Mouse (Mus musculus) midbrain, embryonic 15.5 days (tissue): Measurements from ENCODE around the gene Ush2a. TPM values are rescaled to one million over a fixed set of nuclear protein-coding genes. Genes with fewer than 3 reads are reported as not detected.

Source experiments
- ATAC-seq: fragments of 200-750 bp; cut with Nextera tagmentation; replicated peaks from 2 replicates; pipeline ENCODE4 v1.8.0; 2017; ENCODE audit warnings: moderate TSS enrichment
- H3K27ac ChIP-seq: fragments of 300-500 bp; sonication (generic); 2 replicates; pipeline ENCODE4 v1.5.1; 2015; ENCODE audit warnings: mild to moderate bottlenecking, inconsistent platforms
- H3K27me3 ChIP-seq: fragments of 300-500 bp; sonication (generic); replicated peaks from 2 replicates; pipeline ENCODE4 v1.6.1; 2015; ENCODE audit warnings: inconsistent platforms
- H3K36me3 ChIP-seq: fragments of 300-500 bp; sonication (generic); replicated peaks from 2 replicates; pipeline ENCODE4 v1.6.1; 2015; ENCODE audit warnings: inconsistent platforms
- H3K4me1 ChIP-seq: fragments of 300-500 bp; sonication (generic); 2 replicates; pipeline ENCODE4 v1.6.1; 2015; ENCODE audit warnings: inconsistent platforms
- H3K4me2 ChIP-seq: fragments of 300-500 bp; sonication (generic); 2 replicates; pipeline ENCODE4 v1.6.1; 2015; ENCODE audit warnings: inconsistent platforms, mild to moderate bottlenecking, moderate library complexity
- H3K4me3 ChIP-seq: fragments of 300-500 bp; sonication (generic); 2 replicates; pipeline ENCODE4 v1.5.1; 2015; ENCODE audit warnings: mild to moderate bottlenecking, inconsistent platforms
- H3K9ac ChIP-seq: fragments of 300-500 bp; sonication (generic); 2 replicates; pipeline ENCODE4 v1.6.1; 2015; ENCODE audit warnings: mild to moderate bottlenecking, inconsistent platforms
- H3K9me3 ChIP-seq: fragments of 300-500 bp; sonication (generic); 2 replicates; pipeline ENCODE4 v1.6.1; 2016; ENCODE audit warnings: inconsistent platforms
- WGBS: fragments of 180-500 bp; shearing (Covaris S2); methylation state at CpG from one replicate; pipeline ENCODE4 v1.1.7; 2015; ENCODE audit warnings: mixed read lengths; 5-methylcytosine and 5-hydroxymethylcytosine counted together
- polyA plus RNA-seq: library from polyadenylated mRNA; unstranded; fragments of >200 nt; fragmentation: Nextera tagmentation; extraction: Ambion mirVana; gene quantifications from 2 replicates; pipeline ENCODE4 v1.2.1, GENCODE M21; 2015

The Ush2a gene
- polyA plus RNA-seq, 1 experiment from 2014 or later = 0.37 TPM

- Histone ChIP-seq H3K27me3 (no peaks in the 10 kb centered on the region), H3K27ac (no peak overlapping the region), H3K9ac (no peak overlapping the region), H3K36me3 (no peaks in the 10 kb centered on the region), H3K9me3 (no peaks in the 10 kb centered on the region), H3K4me1 (no peaks in the 10 kb centered on the region), H3K4me3 (no peak overlapping the region), H3K4me2 (no peak overlapping the region)
- 69% methylated on average over 3 of the region's 3 CpGs for WGBS
- no peak for ATAC-seq
These were observed 501.9 kb downstream of the Ush2a start for GRCm38 (mm10) chr1:188763761-188764160.

GRCm38 (mm10) chr1:188770828-188771227 lies 509.0 kb downstream of the Ush2a start:
- no peak for ATAC-seq
- H3K9ac ChIP-seq = no peak overlapping the region
- H3K36me3 ChIP-seq = no peaks in the 10 kb centered on the region
- H3K27ac ChIP-seq = no peak overlapping the region
- no peaks in the 10 kb centered on the region for H3K4me1 ChIP-seq
- no peaks in the 10 kb centered on the region for H3K9me3 ChIP-seq
- WGBS = 92% methylated on average over 1 of the region's 1 CpGs
- no peak overlapping the region for H3K4me3 ChIP-seq
- no peaks in the 10 kb centered on the region for H3K27me3 ChIP-seq
- H3K4me2 ChIP-seq = no peak overlapping the region

- ATAC-seq = no peak
- Histone ChIP-seq H3K9ac (no peak overlapping the region), H3K4me1 (no peaks in the 10 kb centered on the region), H3K27me3 (no peaks in the 10 kb centered on the region), H3K4me2 (no peak overlapping the region), H3K9me3 (no peaks in the 10 kb centered on the region), H3K36me3 (no peaks in the 10 kb centered on the region), H3K27ac (no peak overlapping the region), H3K4me3 (no peak overlapping the region)
- 91% methylated on average over 7 of the region's 7 CpGs for WGBS
These were observed 510.9 kb downstream of the Ush2a start for GRCm38 (mm10) chr1:188772516-188773229.

GRCm38 (mm10) chr1:188773631-188774030 lies 511.8 kb downstream of the Ush2a start:
- Histone ChIP-seq H3K9ac (no peak overlapping the region), H3K4me1 (no peaks in the 10 kb centered on the region), H3K4me2 (no peak overlapping the region), H3K9me3 (no peaks in the 10 kb centered on the region), H3K27ac (no peak overlapping the region), H3K27me3 (no peaks in the 10 kb centered on the region), H3K4me3 (no peak overlapping the region), H3K36me3 (no peaks in the 10 kb centered on the region)
- WGBS = 78% methylated on average over 7 of the region's 7 CpGs
- no peak for ATAC-seq

- Histone ChIP-seq H3K4me2 (no peak overlapping the region), H3K9ac (no peak overlapping the region), H3K27ac (no peak overlapping the region), H3K36me3 (no peaks in the 10 kb centered on the region), H3K27me3 (no peaks in the 10 kb centered on the region), H3K9me3 (no peaks in the 10 kb centered on the region), H3K4me3 (no peak overlapping the region), H3K4me1 (no peaks in the 10 kb centered on the region)
- WGBS = 84% methylated on average over 8 of the region's 8 CpGs
- no peak for ATAC-seq
These were observed 515.8 kb downstream of the Ush2a start for GRCm38 (mm10) chr1:188777556-188778161.

GRCm38 (mm10) chr1:188785056-188785455 lies 523.2 kb downstream of the Ush2a start:
- no peak overlapping the region for H3K27ac ChIP-seq
- H3K9me3 ChIP-seq = no peaks in the 10 kb centered on the region
- no peak overlapping the region for H3K4me2 ChIP-seq
- H3K4me3 ChIP-seq = no peak overlapping the region
- WGBS = 79% methylated on average over 10 of the region's 10 CpGs
- H3K4me1 ChIP-seq = no peaks in the 10 kb centered on the region
- ATAC-seq = no peak
- no peaks in the 10 kb centered on the region for H3K36me3 ChIP-seq
- H3K27me3 ChIP-seq = no peaks in the 10 kb centered on the region
- no peak overlapping the region for H3K9ac ChIP-seq

GRCm38 (mm10) chr1:188805069-188805468 lies 543.2 kb downstream of the Ush2a start:
- Histone ChIP-seq H3K27me3 (no peaks in the 10 kb centered on the region), H3K36me3 (no peaks in the 10 kb centered on the region), H3K9ac (no peak overlapping the region), H3K4me3 (no peak overlapping the region), H3K4me1 (no peaks in the 10 kb centered on the region), H3K27ac (no peak overlapping the region), H3K9me3 (no peaks in the 10 kb centered on the region), H3K4me2 (no peak overlapping the region)
- no peak for ATAC-seq
- 34% methylated on average over 2 of the region's 2 CpGs for WGBS

GRCm38 (mm10) chr1:188805852-188806251 lies 544.0 kb downstream of the Ush2a start:
- Histone ChIP-seq H3K36me3 (no peaks in the 10 kb centered on the region), H3K27ac (no peak overlapping the region), H3K9me3 (no peaks in the 10 kb centered on the region), H3K4me3 (no peak overlapping the region), H3K27me3 (no peaks in the 10 kb centered on the region), H3K9ac (no peak overlapping the region), H3K4me2 (no peak overlapping the region), H3K4me1 (no peaks in the 10 kb centered on the region)
- ATAC-seq = no peak
- 41% methylated on average over 4 of the region's 4 CpGs for WGBS

GRCm38 (mm10) chr1:188810631-188811030 lies 548.8 kb downstream of the Ush2a start:
- Histone ChIP-seq H3K27ac (no peak overlapping the region), H3K36me3 (no peaks in the 10 kb centered on the region), H3K4me2 (no peak overlapping the region), H3K9me3 (no peaks in the 10 kb centered on the region), H3K9ac (no peak overlapping the region), H3K27me3 (no peaks in the 10 kb centered on the region), H3K4me3 (no peak overlapping the region), H3K4me1 (no peaks in the 10 kb centered on the region)
- no peak for ATAC-seq
- WGBS = 86% methylated on average over 9 of the region's 9 CpGs

- Histone ChIP-seq H3K9me3 (no peaks in the 10 kb centered on the region), H3K27ac (no peak overlapping the region), H3K4me1 (no peaks in the 10 kb centered on the region), H3K4me2 (no peak overlapping the region), H3K9ac (no peak overlapping the region), H3K27me3 (no peaks in the 10 kb centered on the region), H3K4me3 (no peak overlapping the region), H3K36me3 (no peaks in the 10 kb centered on the region)
- 89% methylated on average over 7 of the region's 7 CpGs for WGBS
- ATAC-seq = no peak
These were observed 553.2 kb downstream of the Ush2a start for GRCm38 (mm10) chr1:188815072-188815471.

- no peak overlapping the region for H3K27ac ChIP-seq
- no peak for ATAC-seq
- H3K9ac ChIP-seq = no peak overlapping the region
- WGBS = 97% methylated on average over 2 of the region's 2 CpGs
- no peak overlapping the region for H3K4me3 ChIP-seq
- no peaks in the 10 kb centered on the region for H3K9me3 ChIP-seq
- no peak overlapping the region for H3K4me2 ChIP-seq
- no peaks in the 10 kb centered on the region for H3K36me3 ChIP-seq
- H3K27me3 ChIP-seq = no peaks in the 10 kb centered on the region
- no peaks in the 10 kb centered on the region for H3K4me1 ChIP-seq
These were observed 562.4 kb downstream of the Ush2a start for GRCm38 (mm10) chr1:188824195-188824594.

GRCm38 (mm10) chr1:188824878-188825532 lies 563.2 kb downstream of the Ush2a start:
- Histone ChIP-seq H3K9ac (no peak overlapping the region), H3K4me1 (no peaks in the 10 kb centered on the region), H3K4me3 (no peak overlapping the region), H3K27ac (no peak overlapping the region), H3K4me2 (no peak overlapping the region), H3K27me3 (no peaks in the 10 kb centered on the region), H3K9me3 (no peaks in the 10 kb centered on the region), H3K36me3 (no peaks in the 10 kb centered on the region)
- 75% methylated on average over 8 of the region's 8 CpGs for WGBS
- no peak for ATAC-seq
